Mouse (Mus musculus) megakaryocyte, embryonic 14.5 days (primary cell): ENCODE measurements around the gene Crnn. TPM values are rescaled to one million over a fixed set of nuclear protein-coding genes. Genes with fewer than 3 reads are reported as not detected.

Experiments
- H3K27me3 ChIP-seq: replicated peaks from 2 replicates; pipeline ENCODE3; 2012; ENCODE audit warnings: inconsistent platforms
- H3K36me3 ChIP-seq: replicated peaks from 2 replicates; pipeline ENCODE3; 2012; ENCODE audit warnings: low read length, inconsistent platforms, mixed read lengths
- H3K4me1 ChIP-seq: 2 replicates; pipeline ENCODE4 v1.6.1; 2012; ENCODE audit warnings: inconsistent platforms
- H3K4me3 ChIP-seq: replicated peaks from 2 replicates; pipeline ENCODE3; 2012; ENCODE audit warnings: moderate library complexity, mild to moderate bottlenecking, inconsistent platforms
- H3K9me3 ChIP-seq: 2 replicates; pipeline ENCODE4 v1.6.1; 2012; ENCODE audit warnings: inconsistent platforms
- FLI1 ChIP-seq: IDR thresholded peaks from 2 replicates; pipeline ENCODE4 v1.6.1; 2012; ENCODE audit warnings: low read length, inconsistent platforms, mixed read lengths
- GATA1 ChIP-seq: IDR thresholded peaks from 3 replicates; pipeline ENCODE4 v1.6.1; 2012; ENCODE audit warnings: mixed read lengths, low read length, inconsistent platforms, borderline replicate concordance
- polyA plus RNA-seq: library from polyadenylated mRNA; stranded (reverse); fragments of >175 nt; gene quantifications from 2 replicates; pipeline ENCODE4 v1.2.3, GENCODE M21; 2012; ENCODE audit warnings: low replicate concordance; ENCODE audit not compliant: insufficient read depth

Gene Crnn
- polyA plus RNA-seq, 1 experiment: not detected

DNA sequence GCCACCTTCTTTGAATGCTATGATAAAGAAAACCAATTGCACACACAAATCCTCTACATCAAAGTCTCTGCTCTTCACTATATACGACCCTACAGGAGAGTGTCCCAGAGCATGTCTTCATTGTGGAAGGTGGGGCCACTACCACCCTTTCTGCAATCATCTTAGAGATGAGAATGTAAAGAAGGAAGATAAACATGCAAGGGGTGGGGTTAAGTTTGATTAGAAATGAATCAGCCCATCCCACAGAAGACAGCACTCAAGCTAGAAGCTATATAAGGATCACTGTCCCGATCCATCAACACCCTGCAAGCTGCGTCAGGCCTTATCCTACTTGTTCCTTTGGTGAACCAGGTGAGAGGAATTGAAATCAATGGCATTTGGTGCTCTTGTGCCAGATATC lies 52.4 kb downstream of the Crnn start, which contains the start of gene Flg2:
TSS of gene Flg2 (plus strand) at position 301 of the 400 bp plus-strand sequence.
- Histone ChIP-seq H3K27me3 (no peaks in the 10 kb centered on the region), H3K4me3 (no peak within 1 kb of the TSS), H3K4me1 (no peaks in the 10 kb centered on the region), H3K36me3 (no peaks in the 10 kb centered on the region), H3K9me3 (peaks cover 7% of the 10 kb centered on the region)
- no peak for TF ChIP-seq FLI1
- TF ChIP-seq GATA1: no peak

Other genes with a start within 250 kb of the Crnn start
- gene Lce3a, start 218.6 kb upstream of the Crnn start, polyA plus RNA-seq: not detected in 2 replicates
- gene Lce3b, start 211.8 kb upstream of the Crnn start, polyA plus RNA-seq: not detected in 2 replicates
- gene Lce3c, start 200.3 kb upstream of the Crnn start, polyA plus RNA-seq: not detected in 2 replicates
- not detected in 2 replicates for gene Lce3d, start 187.4 kb upstream of the Crnn start, polyA plus RNA-seq
- gene Lce3e, start 177.7 kb upstream of the Crnn start, polyA plus RNA-seq: not detected in 2 replicates
- not detected in 2 replicates for gene Lce3f, start 152.6 kb upstream of the Crnn start, polyA plus RNA-seq
- not detected in 2 replicates for gene Crct1, start 129.1 kb upstream of the Crnn start, polyA plus RNA-seq
- gene Lce1m, start 125.7 kb upstream of the Crnn start, polyA plus RNA-seq: not detected in 2 replicates
- gene Gm4858, start 76.0 kb upstream of the Crnn start, polyA plus RNA-seq: not detected in 2 replicates
- not detected in 2 replicates for gene Flg2, start 52.5 kb downstream of the Crnn start, polyA plus RNA-seq
- gene Flg, start 128.7 kb downstream of the Crnn start, polyA plus RNA-seq: not detected in 2 replicates
- gene Hrnr, start 175.0 kb downstream of the Crnn start, polyA plus RNA-seq: not detected in 2 replicates
- gene Rptn, start 248.9 kb downstream of the Crnn start, polyA plus RNA-seq: not detected in 2 replicates